Mouse (Mus musculus) cerebellum, adult 2 months (tissue): ENCODE measurements at regions not wholly inside any gene's neighbourhood (a gene's known extent, or its start where the extent isn't known, plus 50 kb on each side); places are given as distances from the start of the nearest gene placed in this dataset.

Experiments used
- CTCF ChIP-seq: fragments of 200-500 bp; IDR thresholded peaks from 2 replicates; pipeline ENCODE4 v1.5.1; 2011; ENCODE audit warnings: low read depth, mild to moderate bottlenecking, control low read depth, low read length, moderate library complexity, borderline replicate concordance; ENCODE audit not compliant: insufficient read depth
- POLR2A ChIP-seq: fragments of 200-500 bp; IDR thresholded peaks from 2 replicates; pipeline ENCODE4 v1.6.1; 2011; ENCODE audit warnings: low read length, control low read depth, borderline replicate concordance; ENCODE audit not compliant: insufficient read depth

GRCm38 (mm10) chr11:63338277-63338676, 209.5 kb downstream of the Pmp22 start:
- TF ChIP-seq POLR2A (no peak), CTCF (no peak)
